Mouse (Mus musculus): Measurements from ENCODE around the gene Dhdh. TPM values are rescaled to one million over a fixed set of nuclear protein-coding genes. Genes with fewer than 3 reads are reported as not detected.

The Dhdh gene
- polyA plus RNA-seq, 1 experiment, result 0.13 TPM

DNA sequence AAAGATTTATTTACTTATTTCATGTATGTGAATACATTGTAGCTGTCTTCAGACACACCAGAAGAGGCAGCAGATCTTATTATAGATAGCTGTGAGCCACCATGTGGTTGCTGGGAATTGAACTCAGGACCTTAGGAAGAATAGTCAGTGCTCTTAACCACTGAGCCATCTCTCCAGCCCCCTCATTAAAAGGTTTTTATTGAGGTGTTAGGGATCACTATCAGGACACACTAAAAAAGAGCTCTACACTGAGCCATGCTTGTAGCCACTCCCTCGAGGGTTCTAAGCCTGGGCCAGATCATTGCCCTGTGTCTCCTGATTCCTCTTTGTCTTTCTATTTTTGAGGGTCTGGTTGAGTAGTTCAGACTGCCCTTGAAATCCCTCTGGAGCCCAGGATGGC is 12.2 kb downstream of the Dhdh start:
- no peaks in the 10 kb centered on the region for H3K79me2 ChIP-seq (ENCODE audit: control insufficient read depth, insufficient read depth)
- H3K27me3 ChIP-seq (ENCODE audit: control insufficient read depth, insufficient read depth, insufficient read length), result no peaks in the 10 kb centered on the region
- H3K36me3 ChIP-seq (ENCODE audit: control insufficient read depth, insufficient read depth), result no peaks in the 10 kb centered on the region
- H3K4me3 ChIP-seq, result no peak overlapping the region
- no peak overlapping the region for H3ac ChIP-seq (ENCODE audit: control insufficient read depth, insufficient read length)
- no peak overlapping the region for H3K4me2 ChIP-seq (ENCODE audit: low read depth)
- TF ChIP-seq USF1 (IDR thresholded peaks at IDR 0.05; ENCODE audit: low read depth) (no peak), E2F4 (IDR thresholded peaks at IDR 0.05; ENCODE audit: insufficient read depth) (no peak)

DNA sequence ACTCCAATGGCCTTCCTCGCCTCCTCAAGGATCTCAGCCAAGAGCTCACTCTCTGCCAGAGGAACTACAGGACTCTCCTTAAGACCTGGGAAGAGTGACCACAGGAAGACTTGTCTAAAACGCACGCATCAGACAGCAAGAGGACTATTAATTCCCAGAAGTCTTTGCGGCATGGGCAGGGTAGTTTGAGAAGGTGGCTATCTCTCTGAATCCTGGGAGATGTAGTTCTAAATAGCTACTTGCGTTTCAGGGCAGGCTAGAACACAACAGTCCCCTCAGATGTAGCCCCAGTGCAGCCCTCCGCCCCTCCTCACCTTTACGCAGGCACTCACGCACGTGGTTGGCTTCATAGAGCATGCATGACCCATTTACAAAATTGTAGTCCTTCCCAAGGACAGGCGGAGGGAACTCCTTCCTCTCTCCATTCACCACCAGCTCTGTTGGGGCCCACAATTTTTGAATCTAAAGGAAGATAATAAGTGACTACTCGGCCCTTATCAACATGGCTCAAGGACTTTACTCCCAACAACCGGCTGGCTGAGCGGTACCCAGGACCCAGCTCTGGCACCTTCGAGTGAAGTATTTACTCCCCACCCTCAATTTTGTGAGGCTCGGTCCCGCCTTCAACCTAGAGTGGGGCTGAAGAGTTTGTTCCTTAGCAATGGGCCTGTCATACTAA is 13.2 kb downstream of the Dhdh start:
- TF ChIP-seq USF1 (IDR thresholded peaks at IDR 0.05; ENCODE audit: low read depth) (no peak), E2F4 (IDR thresholded peaks at IDR 0.05; ENCODE audit: insufficient read depth) (no peak), POLR2A (IDR thresholded peaks at IDR 0.05; ENCODE audit: insufficient read length, low read depth) (peak; percentile 22), REST (IDR thresholded peaks at IDR 0.05; ENCODE audit: insufficient read depth, insufficient read length) (no peak)
- Histone ChIP-seq H3K4me3 (peak overlapping the region; percentile 1), H3ac (ENCODE audit: control insufficient read depth, insufficient read length) (no peak overlapping the region), H3K36me3 (ENCODE audit: control insufficient read depth, insufficient read depth) (no peaks in the 10 kb centered on the region), H3K27me3 (ENCODE audit: control insufficient read depth, insufficient read depth, insufficient read length) (no peaks in the 10 kb centered on the region), H3K79me2 (ENCODE audit: control insufficient read depth, insufficient read depth) (no peaks in the 10 kb centered on the region), H3K4me2 (ENCODE audit: low read depth) (peak overlapping the region; percentile 80)

DNA sequence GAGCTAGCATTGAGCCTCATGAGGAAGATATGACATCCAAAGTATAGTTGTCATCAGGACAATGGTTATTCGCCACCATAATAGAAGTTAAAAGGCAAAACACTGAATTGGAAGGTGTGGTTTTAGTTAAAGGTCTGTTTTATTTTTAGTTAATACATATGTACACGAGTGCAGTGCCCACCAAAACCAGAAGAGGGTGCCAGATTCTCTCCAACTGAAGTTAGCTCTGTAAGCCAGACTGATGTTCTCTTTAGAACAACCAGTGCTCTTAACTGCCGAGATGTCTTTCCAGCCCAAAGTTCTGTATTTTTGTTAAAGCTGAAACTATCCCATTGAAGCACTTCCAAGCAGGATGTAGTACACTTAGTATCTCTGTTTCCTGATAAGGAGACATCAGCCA is 17.7 kb downstream of the Dhdh start:
- Histone ChIP-seq H3ac (ENCODE audit: control insufficient read depth, insufficient read length) (no peak overlapping the region), H3K27me3 (ENCODE audit: control insufficient read depth, insufficient read depth, insufficient read length) (no peaks in the 10 kb centered on the region), H3K4me3 (no peak overlapping the region), H3K79me2 (ENCODE audit: control insufficient read depth, insufficient read depth) (peaks cover 6% of the 10 kb centered on the region), H3K36me3 (ENCODE audit: control insufficient read depth, insufficient read depth) (no peaks in the 10 kb centered on the region), H3K4me2 (ENCODE audit: low read depth) (peak overlapping the region; percentile 26)
- TF ChIP-seq TCF12 (IDR thresholded peaks at IDR 0.05; ENCODE audit: insufficient read depth, poor library complexity, severe bottlenecking), result no peak
- no peak for TF ChIP-seq MYOD1 (IDR thresholded peaks at IDR 0.05; ENCODE audit: control insufficient read depth in 1 of 3, insufficient read length in 2 of 3, low read depth in 2 of 3)
- TF ChIP-seq POLR2AphosphoS2 (IDR thresholded peaks at IDR 0.05; ENCODE audit: insufficient read length, low read depth), result no peak
- TF ChIP-seq REST (IDR thresholded peaks at IDR 0.05; ENCODE audit: insufficient read depth, insufficient read length), result no peak

DNA sequence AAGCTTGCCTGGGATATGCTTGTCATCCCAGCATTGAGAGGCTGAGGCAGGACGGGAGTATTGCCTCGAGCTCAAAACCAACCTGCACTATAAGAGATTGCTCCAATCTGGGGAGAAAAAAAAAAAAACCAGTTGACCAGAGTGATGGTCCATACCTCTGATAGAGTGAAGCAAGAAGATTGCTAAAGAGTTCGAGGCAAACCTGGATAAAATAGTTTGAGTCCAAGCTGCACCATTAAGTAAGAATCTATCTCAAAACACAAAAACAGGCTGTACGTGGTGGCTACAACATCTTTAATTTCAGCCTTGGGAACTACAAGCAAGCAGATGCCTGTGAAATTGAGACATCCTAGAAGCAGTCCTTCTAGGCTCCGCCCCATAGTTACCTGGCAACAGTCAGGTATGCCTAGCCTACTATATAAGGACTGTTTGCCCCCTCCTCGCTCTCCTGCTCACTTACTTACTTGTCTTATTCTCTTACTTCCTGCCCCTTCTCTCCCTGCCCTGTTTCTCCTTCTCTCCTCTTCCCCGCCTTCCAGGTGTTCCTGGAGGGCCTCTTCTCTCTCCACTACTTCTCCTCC is 21.4 kb downstream of the Dhdh start:
- peak overlapping the region; percentile 53 for H3ac ChIP-seq (ENCODE audit: control insufficient read depth, insufficient read length)
- peaks cover 24% of the 10 kb centered on the region for H3K36me3 ChIP-seq (ENCODE audit: control insufficient read depth, insufficient read depth)
- H3K4me2 ChIP-seq (ENCODE audit: low read depth), result peak overlapping the region; percentile 88
- no peaks in the 10 kb centered on the region for H3K27me3 ChIP-seq (ENCODE audit: control insufficient read depth, insufficient read depth, insufficient read length)
- peak overlapping the region; percentile 54 for H3K4me3 ChIP-seq
- H3K79me2 ChIP-seq (ENCODE audit: control insufficient read depth, insufficient read depth), result peaks cover 28% of the 10 kb centered on the region
- no peak for TF ChIP-seq E2F4 (IDR thresholded peaks at IDR 0.05; ENCODE audit: insufficient read depth)
- TF ChIP-seq USF1 (IDR thresholded peaks at IDR 0.05; ENCODE audit: low read depth), result no peak
- no peak for TF ChIP-seq MAX (IDR thresholded peaks at IDR 0.05; ENCODE audit: low read depth)
- no peak for TF ChIP-seq POLR2A (IDR thresholded peaks at IDR 0.05; ENCODE audit: insufficient read length, low read depth)
- no peak for TF ChIP-seq TCF12 (IDR thresholded peaks at IDR 0.05; ENCODE audit: insufficient read depth, poor library complexity, severe bottlenecking)
- TF ChIP-seq SRF (IDR thresholded peaks at IDR 0.05; ENCODE audit: control insufficient read depth, insufficient read length, low read depth), result no peak
- TF ChIP-seq MYOD1 (IDR thresholded peaks at IDR 0.05; ENCODE audit: control insufficient read depth in 1 of 3, insufficient read length in 2 of 3, low read depth in 2 of 3), result no peak
- no peak for TF ChIP-seq CEBPB (IDR thresholded peaks at IDR 0.05; ENCODE audit: insufficient read depth, poor library complexity, severe bottlenecking)
- TF ChIP-seq POLR2AphosphoS2 (IDR thresholded peaks at IDR 0.05; ENCODE audit: insufficient read length, low read depth), result no peak
- no peak for TF ChIP-seq REST (IDR thresholded peaks at IDR 0.05; ENCODE audit: insufficient read depth, insufficient read length)
- no peak for TF ChIP-seq MYOG (IDR thresholded peaks at IDR 0.05; ENCODE audit: control insufficient read depth in 1 of 3, insufficient read depth in 1 of 3, insufficient read length in 2 of 3, low read depth in 2 of 3)
- TF ChIP-seq TCF3 (IDR thresholded peaks at IDR 0.05; ENCODE audit: insufficient read length, low read depth), result no peak

DNA sequence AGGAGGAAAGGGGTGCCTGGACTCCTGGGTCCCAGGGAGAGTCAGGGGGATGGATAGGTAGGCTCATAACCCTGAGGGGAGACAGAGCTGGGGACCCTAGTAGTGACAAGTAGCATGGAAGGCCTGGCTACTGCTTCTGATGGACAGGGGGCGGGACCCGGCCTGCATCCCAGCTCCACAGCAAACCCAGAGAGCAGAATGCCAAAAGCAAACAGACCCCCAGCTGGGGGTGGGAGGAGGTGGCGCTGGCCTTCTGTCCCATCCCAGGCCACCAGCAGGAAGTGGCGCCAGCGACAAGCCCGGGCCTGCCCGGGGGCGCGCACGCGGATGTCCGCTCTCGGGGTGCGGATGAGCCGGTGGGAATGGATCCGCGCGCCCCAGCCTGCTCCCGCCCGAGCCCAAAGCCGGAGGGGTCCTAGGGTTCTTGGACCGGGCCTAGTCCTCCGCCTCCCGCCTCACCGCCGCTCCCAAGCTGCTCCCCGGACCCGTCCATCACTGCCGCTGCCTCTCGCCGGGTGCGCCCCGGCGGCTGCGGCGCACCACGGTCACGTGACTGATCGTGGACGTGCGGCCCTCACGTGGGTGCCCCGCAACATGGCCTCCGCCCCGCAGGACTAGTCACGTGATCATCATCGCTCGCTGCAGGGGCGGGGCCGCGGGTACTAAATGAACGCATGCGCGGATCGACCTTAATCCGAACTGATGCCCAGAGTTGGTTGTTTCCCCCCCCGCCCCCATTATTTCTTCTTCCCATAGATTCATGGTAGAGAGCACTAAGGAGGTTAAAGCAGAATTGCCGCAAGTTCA is 22.1 kb downstream of the Dhdh start, which contains the start of gene Bax:
Gene Bax, minus strand, starts transcription at position 616 of the 807 bp plus-strand sequence.
- H3K36me3 ChIP-seq (ENCODE audit: control insufficient read depth, insufficient read depth), result peaks cover 24% of the 10 kb centered on the region
- H3K4me2 ChIP-seq (ENCODE audit: low read depth), result peak within 1 kb of the TSS; percentile 90
- TF ChIP-seq REST (IDR thresholded peaks at IDR 0.05; ENCODE audit: insufficient read depth, insufficient read length), result no peak
- TF ChIP-seq POLR2AphosphoS2 (IDR thresholded peaks at IDR 0.05; ENCODE audit: insufficient read length, low read depth), result peak; percentile 89
- TF ChIP-seq MYOG (IDR thresholded peaks at IDR 0.05; ENCODE audit: control insufficient read depth in 1 of 3, insufficient read depth in 1 of 3, insufficient read length in 2 of 3, low read depth in 2 of 3), result peak in 1 of 3 experiments; percentile 29
- no peak for TF ChIP-seq MAX (IDR thresholded peaks at IDR 0.05; ENCODE audit: low read depth)
- TF ChIP-seq POLR2A (IDR thresholded peaks at IDR 0.05; ENCODE audit: insufficient read length, low read depth), result peak; percentile 91
- peak in 1 of 3 experiments; percentile 19 for TF ChIP-seq MYOD1 (IDR thresholded peaks at IDR 0.05; ENCODE audit: control insufficient read depth in 1 of 3, insufficient read length in 2 of 3, low read depth in 2 of 3)
- TF ChIP-seq TCF12 (IDR thresholded peaks at IDR 0.05; ENCODE audit: insufficient read depth, poor library complexity, severe bottlenecking), result no peak
- TF ChIP-seq E2F4 (IDR thresholded peaks at IDR 0.05; ENCODE audit: insufficient read depth), result no peak
- TF ChIP-seq USF1 (IDR thresholded peaks at IDR 0.05; ENCODE audit: low read depth), result peak; percentile 98
- no peak for TF ChIP-seq CEBPB (IDR thresholded peaks at IDR 0.05; ENCODE audit: insufficient read depth, poor library complexity, severe bottlenecking)
- H3K27me3 ChIP-seq (ENCODE audit: control insufficient read depth, insufficient read depth, insufficient read length), result no peaks in the 10 kb centered on the region
- peak within 1 kb of the TSS; percentile 54 for H3K4me3 ChIP-seq
- H3K79me2 ChIP-seq (ENCODE audit: control insufficient read depth, insufficient read depth), result peaks cover 28% of the 10 kb centered on the region
- H3ac ChIP-seq (ENCODE audit: control insufficient read depth, insufficient read length), result peak within 1 kb of the TSS; percentile 53

Data from myocyte (in vitro differentiated cells).